Mouse (Mus musculus): Measurements from ENCODE around the gene Epp13.
"Not testable (repeated sequence)": the region's sequence is repeated elsewhere in the genome, so short reads cannot be mapped to it uniquely, and the experiment has no call there.

Gene Epp13

GRCm38 (mm10) chr7:6252410-6252809 is at the start of gene Epp13:
Gene Epp13 (plus strand): TSS chr7:6252710.
- DNase-seq: no peak

- DNase-seq: no peak
These were observed 48.3 kb upstream of the Epp13 start for GRCm38 (mm10) chr7:6204200-6204599.

- DNase-seq: peak in 1 of 2 experiments; percentile 67
These were observed 39.4 kb upstream of the Epp13 start for GRCm38 (mm10) chr7:6213144-6213543.

GRCm38 (mm10) chr7:6214691-6215090 is 37.8 kb upstream of the Epp13 start:
- DNase-seq: not testable (repeated sequence)

- DNase-seq: no peak
These were observed 32.4 kb upstream of the Epp13 start for GRCm38 (mm10) chr7:6220147-6220546.

GRCm38 (mm10) chr7:6221978-6222377 is 30.5 kb upstream of the Epp13 start, which contains the start of gene Zscan5b:
Gene Zscan5b (plus strand): TSS chr7:6222278.
- no peak for DNase-seq

GRCm38 (mm10) chr7:6228491-6228890 is 24.0 kb upstream of the Epp13 start:
- DNase-seq: peak; percentile 27 to 55

GRCm38 (mm10) chr7:6239787-6240186 is 12.7 kb upstream of the Epp13 start:
- DNase-seq: peak; percentile 10 to 20

GRCm38 (mm10) chr7:6240841-6241425 is 11.6 kb upstream of the Epp13 start:
- peak; percentile 28 to 44 for DNase-seq

- DNase-seq: peak; percentile 52 to 61
These were observed 7.9 kb upstream of the Epp13 start for GRCm38 (mm10) chr7:6244361-6245292.

- DNase-seq: no peak
These were observed 1.9 kb downstream of the Epp13 start for GRCm38 (mm10) chr7:6254451-6254850.

GRCm38 (mm10) chr7:6257386-6257785 is 4.9 kb downstream of the Epp13 start:
- DNase-seq: no peak

- no peak for DNase-seq
These were observed 6.0 kb downstream of the Epp13 start for GRCm38 (mm10) chr7:6258232-6259220.

GRCm38 (mm10) chr7:6260004-6260403 is 7.5 kb downstream of the Epp13 start:
- DNase-seq: not testable (repeated sequence)

GRCm38 (mm10) chr7:6262120-6262519 is 9.6 kb downstream of the Epp13 start:
- no peak for DNase-seq

- DNase-seq: no peak
These were observed 10.5 kb downstream of the Epp13 start for GRCm38 (mm10) chr7:6262984-6263383.

- peak in 1 of 2 experiments; percentile 40 for DNase-seq
These were observed 13.2 kb downstream of the Epp13 start for GRCm38 (mm10) chr7:6265695-6266094.

- DNase-seq: no peak
These were observed 25.4 kb downstream of the Epp13 start for GRCm38 (mm10) chr7:6277906-6278305.

- DNase-seq: peak; percentile 59 to 82
These were observed 30.2 kb downstream of the Epp13 start for GRCm38 (mm10) chr7:6282749-6283148.

GRCm38 (mm10) chr7:6283451-6284075 is 31.1 kb downstream of the Epp13 start:
- DNase-seq: peak; percentile 72 to 82

- DNase-seq: no peak
These were observed 32.0 kb downstream of the Epp13 start for GRCm38 (mm10) chr7:6284442-6285012.

- no peak for DNase-seq
These were observed 32.9 kb downstream of the Epp13 start for GRCm38 (mm10) chr7:6285366-6285765.

Data from kidney, adult 8-10 months (tissue).